Mouse (Mus musculus) urinary bladder, adult 18-20 months (tissue): ENCODE data around the gene Slc25a18.

Experiments
- DNase-seq, 2 experiments: peaks; one replicate each; pipeline ENCODE4 v3.0.0; 2022; ENCODE audit warnings: low spot score in 2 of 2, mixed read lengths in 2 of 2

The Slc25a18 gene

GRCm38 (mm10) chr6:120841754-120842153, 68.4 kb downstream of the Slc25a18 start:
- no peak for DNase-seq
